Mouse (Mus musculus) stomach, embryonic 15.5 days (tissue): ENCODE data around the gene Sh3gl2. TPM values are rescaled to one million over a fixed set of nuclear protein-coding genes. Genes with fewer than 3 reads are reported as not detected.

Source experiments
- ATAC-seq: fragments of 200-750 bp; cut with Nextera tagmentation; 2 replicates; pipeline ENCODE4 v1.8.0; 2017; ENCODE audit warnings: low read depth, moderate number of reproducible peaks, moderate TSS enrichment; ENCODE audit not compliant: insufficient read depth, low FRiP score
- H3K27ac ChIP-seq: fragments of 300-500 bp; sonication (generic); 2 replicates; pipeline ENCODE4 v1.5.1; 2015; ENCODE audit warnings: mild to moderate bottlenecking, inconsistent platforms
- H3K27me3 ChIP-seq: fragments of 300-500 bp; sonication (generic); replicated peaks from 2 replicates; pipeline ENCODE4 v1.6.1; 2015; ENCODE audit warnings: inconsistent platforms
- H3K36me3 ChIP-seq: fragments of 300-500 bp; sonication (generic); 2 replicates; pipeline ENCODE4 v1.6.1; 2015; ENCODE audit warnings: inconsistent platforms
- H3K4me1 ChIP-seq: fragments of 300-500 bp; sonication (generic); 2 replicates; pipeline ENCODE4 v1.6.1; 2015; ENCODE audit warnings: inconsistent platforms
- H3K4me2 ChIP-seq: fragments of 300-500 bp; sonication (generic); 2 replicates; pipeline ENCODE4 v1.6.1; 2015; ENCODE audit warnings: mild to moderate bottlenecking, inconsistent platforms
- H3K4me3 ChIP-seq: fragments of 300-500 bp; sonication (generic); replicated peaks from 2 replicates; pipeline ENCODE4 v1.5.1; 2015; ENCODE audit warnings: inconsistent platforms
- H3K9ac ChIP-seq: fragments of 300-500 bp; sonication (generic); 2 replicates; pipeline ENCODE4 v1.6.1; 2015; ENCODE audit warnings: inconsistent platforms
- H3K9me3 ChIP-seq: fragments of 300-500 bp; sonication (generic); 2 replicates; pipeline ENCODE4 v1.6.1; 2016; ENCODE audit warnings: inconsistent platforms
- WGBS: fragments of 180-500 bp; shearing (Covaris S2); methylation state at CpG from one replicate; pipeline ENCODE4 v1.1.7; 2015; 5-methylcytosine and 5-hydroxymethylcytosine counted together
- polyA plus RNA-seq: library from polyadenylated mRNA; unstranded; fragments of >200 nt; fragmentation: Nextera tagmentation; extraction: Ambion mirVana; gene quantifications from 2 replicates; pipeline ENCODE4 v1.2.1, GENCODE M21; 2015

The Sh3gl2 gene
- polyA plus RNA-seq, 1 experiment from 2014 or later = 11.4 TPM

DNA sequence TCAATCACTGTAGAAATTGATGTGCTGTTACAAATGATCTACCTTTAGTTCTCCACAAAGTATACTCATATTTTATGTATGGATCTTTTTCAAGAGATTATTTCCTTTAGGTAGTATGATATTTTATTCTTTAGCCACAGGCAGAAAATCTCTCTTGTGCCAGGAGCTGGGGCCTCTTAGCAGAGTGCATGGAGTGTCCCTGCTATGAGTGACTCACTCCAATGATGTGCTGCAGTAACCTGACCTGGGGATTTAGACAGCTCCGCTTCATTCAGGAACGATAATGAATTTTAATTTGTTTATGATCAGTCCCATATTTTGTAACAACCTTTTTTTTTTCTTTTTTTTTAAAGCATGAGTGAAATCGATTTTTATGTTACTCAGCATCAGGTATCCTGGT is 36.7 kb downstream of the Sh3gl2 start:
- no peak for ATAC-seq
- Histone ChIP-seq H3K9me3 (no peaks in the 10 kb centered on the region), H3K27ac (no peak overlapping the region), H3K36me3 (no peaks in the 10 kb centered on the region), H3K4me1 (no peaks in the 10 kb centered on the region), H3K9ac (no peak overlapping the region), H3K4me2 (no peak overlapping the region), H3K4me3 (no peak overlapping the region), H3K27me3 (no peaks in the 10 kb centered on the region)
- 81% methylated on average over 3 of the region's 3 CpGs for WGBS

DNA sequence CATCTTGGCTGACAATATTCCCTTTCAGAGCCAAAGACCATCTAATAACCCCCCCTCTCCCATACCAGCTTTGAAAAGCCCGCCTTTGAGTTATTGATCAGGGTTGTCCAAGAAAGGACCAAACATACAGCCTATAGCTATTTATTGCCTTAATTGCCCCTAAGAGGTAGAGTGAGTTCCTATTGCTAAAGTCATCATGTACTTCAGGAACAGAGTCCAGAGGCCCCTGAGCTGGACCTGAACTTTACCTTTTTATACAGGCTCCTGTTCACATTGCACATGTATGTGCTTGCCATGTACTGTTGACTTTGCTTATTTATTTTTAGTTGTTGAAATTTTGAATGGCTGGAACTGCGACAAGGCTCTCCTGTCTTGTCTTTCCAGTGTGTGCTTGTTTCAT is 37.6 kb downstream of the Sh3gl2 start:
- no peaks in the 10 kb centered on the region for H3K36me3 ChIP-seq
- H3K4me2 ChIP-seq = no peak overlapping the region
- no peaks in the 10 kb centered on the region for H3K4me1 ChIP-seq
- H3K27ac ChIP-seq = no peak overlapping the region
- no peaks in the 10 kb centered on the region for H3K27me3 ChIP-seq
- ATAC-seq = no peak
- H3K4me3 ChIP-seq = no peak overlapping the region
- no peaks in the 10 kb centered on the region for H3K9me3 ChIP-seq
- H3K9ac ChIP-seq = no peak overlapping the region
- WGBS = 72% methylated on average over 2 of the region's 2 CpGs

- H3K9me3 ChIP-seq = no peaks in the 10 kb centered on the region
- H3K4me2 ChIP-seq = no peak overlapping the region
- no peaks in the 10 kb centered on the region for H3K4me1 ChIP-seq
- no peaks in the 10 kb centered on the region for H3K27me3 ChIP-seq
- no peaks in the 10 kb centered on the region for H3K36me3 ChIP-seq
- no peak overlapping the region for H3K4me3 ChIP-seq
- WGBS = 71% methylated on average over 3 of the region's 3 CpGs
- no peak overlapping the region for H3K27ac ChIP-seq
- no peak overlapping the region for H3K9ac ChIP-seq
- no peak for ATAC-seq
These were observed 43.7 kb downstream of the Sh3gl2 start for GRCm38 (mm10) chr4:85248673-85249072.

GRCm38 (mm10) chr4:85250271-85250670 is 45.3 kb downstream of the Sh3gl2 start:
- no peaks in the 10 kb centered on the region for H3K27me3 ChIP-seq
- H3K9me3 ChIP-seq = no peaks in the 10 kb centered on the region
- no peak for ATAC-seq
- H3K27ac ChIP-seq = no peak overlapping the region
- no peaks in the 10 kb centered on the region for H3K36me3 ChIP-seq
- no peak overlapping the region for H3K9ac ChIP-seq
- no peak overlapping the region for H3K4me2 ChIP-seq
- 40% methylated on average over 2 of the region's 2 CpGs for WGBS
- H3K4me3 ChIP-seq = no peak overlapping the region
- no peaks in the 10 kb centered on the region for H3K4me1 ChIP-seq

DNA sequence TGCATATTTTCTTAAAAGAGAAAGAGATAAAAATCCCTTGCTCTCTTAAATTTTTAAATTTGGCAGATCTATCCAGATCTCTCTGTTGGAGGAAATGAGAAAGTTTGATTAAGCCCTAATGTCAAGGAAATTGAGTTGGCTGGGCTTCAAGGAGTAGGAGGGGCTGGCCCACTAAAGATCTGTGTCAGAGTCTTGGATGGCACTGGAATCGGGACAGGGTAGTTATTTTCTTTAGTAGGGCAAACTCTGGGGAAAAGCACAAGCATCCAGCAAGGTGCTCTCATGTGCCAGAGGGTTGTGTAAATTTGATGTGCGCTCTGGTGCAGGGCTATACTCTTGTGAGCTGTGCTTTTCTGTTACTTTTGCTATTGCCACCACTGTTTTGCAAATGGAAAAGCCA is 45.9 kb downstream of the Sh3gl2 start:
- Histone ChIP-seq H3K36me3 (no peaks in the 10 kb centered on the region), H3K4me3 (no peak overlapping the region), H3K4me2 (no peak overlapping the region), H3K9me3 (no peaks in the 10 kb centered on the region), H3K9ac (no peak overlapping the region), H3K27me3 (no peaks in the 10 kb centered on the region), H3K4me1 (no peaks in the 10 kb centered on the region), H3K27ac (no peak overlapping the region)
- 69% methylated on average over 2 of the region's 2 CpGs for WGBS
- ATAC-seq = no peak

GRCm38 (mm10) chr4:85255771-85256389 is 51.0 kb downstream of the Sh3gl2 start:
- H3K36me3 ChIP-seq = no peaks in the 10 kb centered on the region
- ATAC-seq = no peak
- no peak overlapping the region for H3K9ac ChIP-seq
- no peak overlapping the region for H3K4me2 ChIP-seq
- H3K9me3 ChIP-seq = no peaks in the 10 kb centered on the region
- no peak overlapping the region for H3K27ac ChIP-seq
- WGBS = 89% methylated on average over 8 of the region's 8 CpGs
- no peak overlapping the region for H3K4me3 ChIP-seq
- no peaks in the 10 kb centered on the region for H3K27me3 ChIP-seq
- H3K4me1 ChIP-seq = no peaks in the 10 kb centered on the region

DNA sequence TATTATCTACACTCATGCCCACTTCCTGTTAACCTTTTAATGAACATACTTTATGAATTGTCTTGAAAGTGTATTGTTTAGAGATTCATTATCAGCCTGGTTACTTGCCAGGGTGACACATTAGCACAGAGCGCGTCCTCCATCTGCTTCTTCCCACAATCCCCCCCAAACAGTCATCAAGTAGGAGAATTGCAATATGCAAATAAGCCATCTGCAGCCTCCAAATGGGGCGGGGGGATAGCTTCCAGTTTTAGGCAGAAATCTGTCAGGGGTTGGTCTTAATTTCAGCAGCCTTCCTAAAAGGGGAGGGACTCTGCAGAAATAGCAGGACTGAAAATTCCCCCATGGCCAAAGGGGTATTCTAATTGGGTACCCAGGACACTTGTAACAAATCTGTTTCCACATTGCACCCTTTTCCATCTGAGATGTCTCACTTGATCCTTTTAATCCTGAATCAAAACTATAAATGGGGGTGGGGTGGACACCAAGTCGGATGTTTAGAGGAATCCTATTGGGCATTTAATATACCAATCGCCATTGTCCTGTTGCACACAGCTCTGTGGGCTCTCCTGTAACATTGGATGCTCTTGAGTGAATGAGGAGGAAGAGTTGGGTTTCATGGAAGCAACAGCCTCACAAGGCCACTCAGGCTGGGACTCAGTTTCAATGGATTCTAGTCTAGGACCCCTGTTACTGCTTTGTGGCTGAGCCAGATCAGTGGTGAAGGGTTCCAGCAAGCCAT is 51.7 kb downstream of the Sh3gl2 start:
- H3K27ac ChIP-seq = no peak overlapping the region
- 81% methylated on average over 5 of the region's 5 CpGs for WGBS

DNA sequence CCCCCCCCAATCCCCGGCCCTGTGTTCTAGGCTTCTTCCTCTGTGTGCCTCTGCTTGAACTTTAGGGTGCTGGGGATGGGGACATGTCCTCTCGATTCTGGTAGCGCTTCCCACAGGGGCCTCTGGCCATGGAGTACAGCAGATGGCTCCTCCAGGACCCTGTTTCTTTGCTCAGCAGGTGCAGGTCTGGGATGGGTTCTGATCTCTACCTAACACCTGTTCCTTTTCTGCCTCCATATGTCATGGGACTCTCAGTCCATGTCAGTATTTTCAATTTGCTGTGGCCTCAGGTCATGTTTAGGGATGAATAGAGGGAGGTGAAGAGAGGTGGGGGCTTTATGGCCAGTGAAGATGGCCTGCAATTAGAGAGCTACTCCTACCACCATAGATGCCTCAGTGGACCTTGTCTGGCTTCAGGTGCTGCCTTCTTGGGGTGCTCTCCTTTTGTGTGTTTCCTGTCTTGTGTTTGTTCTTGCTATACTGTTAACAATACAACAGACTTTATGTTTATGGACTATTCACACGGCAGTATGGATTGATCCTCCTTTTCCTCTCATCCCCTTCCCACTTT is 52.9 kb downstream of the Sh3gl2 start:
- H3K36me3 ChIP-seq = no peaks in the 10 kb centered on the region
- 83% methylated on average over 4 of the region's 4 CpGs for WGBS
- H3K27ac ChIP-seq = no peak overlapping the region
- H3K4me2 ChIP-seq = no peak overlapping the region
- no peaks in the 10 kb centered on the region for H3K4me1 ChIP-seq
- H3K27me3 ChIP-seq = no peaks in the 10 kb centered on the region
- no peak overlapping the region for H3K4me3 ChIP-seq
- no peak overlapping the region for H3K9ac ChIP-seq
- no peaks in the 10 kb centered on the region for H3K9me3 ChIP-seq
- no peak for ATAC-seq

More for the DNA sequence above, 51.7 kb downstream of the Sh3gl2 start:
- Histone ChIP-seq H3K9ac (no peak overlapping the region), H3K27me3 (no peaks in the 10 kb centered on the region), H3K4me2 (no peak overlapping the region), H3K9me3 (no peaks in the 10 kb centered on the region), H3K36me3 (no peaks in the 10 kb centered on the region), H3K4me1 (no peaks in the 10 kb centered on the region), H3K4me3 (no peak overlapping the region)
- no peak for ATAC-seq

DNA sequence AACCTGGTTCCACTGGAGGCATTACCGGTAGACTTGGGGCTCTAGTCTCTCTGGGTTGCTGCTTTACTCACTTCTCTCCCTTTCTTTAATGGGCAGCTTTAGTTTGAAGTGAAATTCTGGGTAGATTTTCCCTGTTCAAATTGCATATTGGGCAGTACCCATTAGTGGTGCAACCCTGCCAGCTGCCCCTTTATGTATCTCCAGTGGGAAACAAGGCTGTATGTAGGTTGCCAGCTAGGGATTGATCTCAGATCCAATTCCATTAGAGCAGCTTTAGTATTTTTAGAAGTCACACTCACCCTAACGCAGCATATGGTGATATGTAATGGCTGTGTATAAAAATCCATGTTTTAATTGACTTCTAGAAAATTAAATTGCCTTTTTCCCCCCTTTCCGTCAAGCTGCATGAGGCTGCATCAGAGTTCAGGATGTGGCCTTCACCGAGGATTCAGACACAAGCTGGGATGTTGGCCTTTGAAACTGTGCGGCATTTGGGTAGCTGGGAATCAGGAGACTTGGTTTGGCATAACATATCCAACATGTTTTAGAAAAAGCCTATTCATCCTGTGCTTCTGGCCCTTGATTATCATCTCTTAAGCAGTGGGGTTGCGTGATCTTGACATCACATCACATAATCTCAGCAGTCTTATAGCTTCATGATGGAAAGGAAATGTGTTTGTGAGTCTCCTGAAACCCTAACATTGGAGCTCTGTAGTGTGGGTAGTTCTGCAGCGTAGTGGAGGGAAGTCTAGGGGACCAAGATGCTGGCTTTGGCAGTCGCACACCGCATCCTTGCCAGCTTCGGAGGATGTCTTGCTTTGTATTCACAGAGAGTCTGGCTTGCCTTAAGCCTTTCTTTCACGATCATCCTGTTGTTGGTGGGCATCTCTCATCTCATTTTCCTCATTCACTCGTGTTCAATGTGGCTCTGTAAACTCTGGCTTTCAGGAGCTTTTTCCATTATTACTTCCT is 56.0 kb downstream of the Sh3gl2 start:
- no peak overlapping the region for H3K27ac ChIP-seq
- no peak overlapping the region for H3K9ac ChIP-seq
- no peak overlapping the region for H3K4me2 ChIP-seq
- ATAC-seq = no peak
- no peaks in the 10 kb centered on the region for H3K9me3 ChIP-seq
- H3K27me3 ChIP-seq = no peaks in the 10 kb centered on the region
- no peaks in the 10 kb centered on the region for H3K4me1 ChIP-seq
- 89% methylated on average over 12 of the region's 12 CpGs for WGBS
- no peak overlapping the region for H3K4me3 ChIP-seq
- H3K36me3 ChIP-seq = no peaks in the 10 kb centered on the region

- Histone ChIP-seq H3K4me1 (no peaks in the 10 kb centered on the region), H3K27ac (no peak overlapping the region), H3K27me3 (no peaks in the 10 kb centered on the region), H3K9ac (no peak overlapping the region), H3K36me3 (no peaks in the 10 kb centered on the region), H3K4me3 (no peak overlapping the region), H3K9me3 (no peaks in the 10 kb centered on the region), H3K4me2 (no peak overlapping the region)
- ATAC-seq = no peak
- 70% methylated on average over 6 of the region's 6 CpGs for WGBS
These were observed 57.2 kb downstream of the Sh3gl2 start for GRCm38 (mm10) chr4:85262146-85262545.

DNA sequence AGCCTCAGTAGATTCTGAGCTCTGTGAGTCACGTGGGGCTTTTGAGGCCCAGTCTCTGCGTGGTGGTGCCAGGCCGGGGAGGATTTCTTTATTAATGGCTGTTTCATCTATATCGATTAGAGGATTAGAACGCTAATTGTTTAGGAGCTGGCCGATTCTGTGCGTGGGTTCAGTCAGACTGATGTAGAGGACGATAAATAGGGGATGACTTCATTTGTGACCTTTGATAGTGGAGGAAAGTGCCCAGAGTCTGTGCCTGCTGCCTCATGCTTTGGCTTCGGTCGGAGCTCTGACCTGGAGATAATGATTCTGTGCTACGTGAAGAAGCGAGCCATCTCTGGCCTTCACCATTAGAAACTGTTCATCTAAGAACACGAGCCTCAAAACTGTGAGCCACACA is 57.7 kb downstream of the Sh3gl2 start:
- no peak for ATAC-seq
- H3K4me3 ChIP-seq = no peak overlapping the region
- H3K27ac ChIP-seq = no peak overlapping the region
- no peaks in the 10 kb centered on the region for H3K9me3 ChIP-seq
- WGBS = 82% methylated on average over 13 of the region's 13 CpGs
- no peak overlapping the region for H3K4me2 ChIP-seq
- no peaks in the 10 kb centered on the region for H3K36me3 ChIP-seq
- H3K9ac ChIP-seq = no peak overlapping the region
- H3K27me3 ChIP-seq = no peaks in the 10 kb centered on the region
- H3K4me1 ChIP-seq = no peaks in the 10 kb centered on the region

DNA sequence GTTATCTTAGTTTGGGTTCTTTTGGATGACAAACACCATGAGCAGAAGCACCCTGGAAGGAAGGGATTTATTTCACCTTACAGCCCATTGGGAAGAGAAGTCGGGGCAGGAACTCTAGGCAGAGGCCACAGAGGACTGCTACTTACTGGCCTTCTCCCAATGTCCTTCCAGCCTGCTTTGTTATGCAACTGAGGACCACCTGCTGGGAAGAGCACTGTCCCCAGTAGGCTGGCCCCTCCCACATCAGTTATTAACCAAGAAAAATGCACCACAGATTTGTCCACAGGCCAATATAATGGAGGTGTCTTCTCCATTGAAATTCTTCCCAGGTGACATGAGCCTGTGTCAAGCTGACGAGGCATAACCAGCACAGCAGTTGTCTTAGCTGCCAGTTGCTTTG is 62.5 kb downstream of the Sh3gl2 start:
- Histone ChIP-seq H3K4me1 (no peaks in the 10 kb centered on the region), H3K36me3 (no peaks in the 10 kb centered on the region), H3K9me3 (no peaks in the 10 kb centered on the region), H3K4me3 (no peak overlapping the region), H3K4me2 (no peak overlapping the region), H3K27me3 (no peaks in the 10 kb centered on the region), H3K27ac (no peak overlapping the region), H3K9ac (no peak overlapping the region)
- 78% methylated on average over 2 of the region's 2 CpGs for WGBS
- ATAC-seq = no peak
